Mouse (Mus musculus) c-Kit-positive CD71-positive TER-119-positive erythroid progenitor cells, embryonic 14.5 days (primary cell): ENCODE data around the gene Mybpc1.
"Not testable (repeated sequence)": the region's sequence is repeated elsewhere in the genome, so short reads cannot be mapped to it uniquely, and the experiment has no call there.

Experiments used
- DNase-seq: peaks from one replicate; pipeline ENCODE4 v3.0.0-alpha.2; 2013; ENCODE audit warnings: low spot score

Mybpc1 gene

GRCm38 (mm10) chr10:88550225-88550624 is 54.7 kb downstream of the Mybpc1 start:
- no peak for DNase-seq

GRCm38 (mm10) chr10:88547635-88548034 is 57.3 kb downstream of the Mybpc1 start:
- DNase-seq = no peak

- no peak for DNase-seq
These were observed 74.3 kb downstream of the Mybpc1 start for GRCm38 (mm10) chr10:88530631-88531030.

- no peak for DNase-seq
These were observed 80.9 kb downstream of the Mybpc1 start for GRCm38 (mm10) chr10:88524016-88524415.

- DNase-seq = no peak
These were observed 81.7 kb downstream of the Mybpc1 start for GRCm38 (mm10) chr10:88523212-88523611.

- DNase-seq = no peak
These were observed 82.2 kb downstream of the Mybpc1 start for GRCm38 (mm10) chr10:88522795-88523194.

- not testable (repeated sequence) for DNase-seq
These were observed 89.9 kb downstream of the Mybpc1 start for GRCm38 (mm10) chr10:88515049-88515448.

- DNase-seq = no peak
These were observed 90.5 kb downstream of the Mybpc1 start for GRCm38 (mm10) chr10:88514495-88514894.

GRCm38 (mm10) chr10:88513574-88514135 is 91.3 kb downstream of the Mybpc1 start:
- DNase-seq = no peak

- no peak for DNase-seq
These were observed 93.6 kb downstream of the Mybpc1 start for GRCm38 (mm10) chr10:88511355-88511754.

- no peak for DNase-seq
These were observed 94.3 kb downstream of the Mybpc1 start for GRCm38 (mm10) chr10:88510503-88511271.

- no peak for DNase-seq
These were observed 97.2 kb downstream of the Mybpc1 start for GRCm38 (mm10) chr10:88507691-88508143.

GRCm38 (mm10) chr10:88505256-88505655 is 99.7 kb downstream of the Mybpc1 start:
- no peak for DNase-seq

GRCm38 (mm10) chr10:88504481-88504880 is 100.5 kb downstream of the Mybpc1 start:
- DNase-seq = no peak

GRCm38 (mm10) chr10:88503421-88504314 is 101.3 kb downstream of the Mybpc1 start, which contains the start of gene Chpt1:
Gene Chpt1, minus strand, starts transcription at chr10:88504073.
- peak; percentile 70 for DNase-seq

- DNase-seq = no peak
These were observed 102.0 kb downstream of the Mybpc1 start for GRCm38 (mm10) chr10:88502919-88503318.

- DNase-seq = no peak
These were observed 102.8 kb downstream of the Mybpc1 start for GRCm38 (mm10) chr10:88501886-88502765.

GRCm38 (mm10) chr10:88501370-88501769 is 103.6 kb downstream of the Mybpc1 start:
- no peak for DNase-seq

GRCm38 (mm10) chr10:88499993-88500392 is 105.0 kb downstream of the Mybpc1 start:
- no peak for DNase-seq

GRCm38 (mm10) chr10:88496864-88497564 is 107.9 kb downstream of the Mybpc1 start:
- no peak for DNase-seq
